Mouse (Mus musculus) layer of hippocampus, adult 9-10 months (tissue): ENCODE measurements around the gene Cacna2d1.

Experiments
- DNase-seq: peaks from one replicate; pipeline ENCODE4 v3.0.0; 2022; ENCODE audit warnings: low spot score

The Cacna2d1 gene

DNA sequence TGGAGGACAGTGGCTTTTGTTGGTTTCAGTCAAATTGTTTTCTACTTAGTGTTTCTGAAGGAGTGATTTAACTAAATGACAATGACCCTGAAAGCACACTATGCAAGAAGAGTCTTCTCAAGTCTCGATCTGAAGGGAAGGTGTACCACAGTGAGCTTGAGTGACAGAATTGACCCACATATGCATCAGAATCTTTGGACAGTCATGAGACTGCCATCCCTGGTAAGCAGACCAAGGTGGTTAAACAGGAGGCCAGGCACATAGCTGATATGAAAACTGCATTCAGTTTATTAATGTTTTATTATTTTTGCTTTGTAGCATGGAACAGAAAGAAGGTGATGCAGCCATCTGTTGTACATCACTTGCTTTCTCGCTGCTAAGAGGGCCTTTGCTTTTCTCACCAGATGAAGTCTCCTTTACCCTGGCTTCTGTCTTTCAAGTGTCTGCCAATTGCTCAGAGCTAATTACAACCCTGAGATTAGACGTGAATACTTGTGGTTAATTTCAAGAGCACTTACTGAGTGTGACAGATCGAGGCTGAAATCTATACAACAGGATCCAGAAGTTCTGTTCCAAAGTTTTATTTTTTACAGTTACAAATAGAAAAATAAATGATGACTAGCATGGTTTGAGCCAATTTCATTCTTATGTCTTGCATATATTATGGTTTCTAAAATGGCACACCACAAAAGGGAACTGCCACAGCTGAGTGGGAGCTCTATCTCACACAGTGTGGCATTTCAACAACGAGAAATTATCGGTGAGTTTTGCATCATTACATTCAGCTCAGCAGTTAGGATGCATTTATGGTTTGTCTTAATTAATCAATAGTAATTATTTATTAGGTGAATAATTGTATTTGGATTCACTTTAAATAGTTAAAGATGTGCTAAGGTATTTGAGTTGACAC, 221.1 kb downstream of the Cacna2d1 start:
- no peak for DNase-seq

DNA sequence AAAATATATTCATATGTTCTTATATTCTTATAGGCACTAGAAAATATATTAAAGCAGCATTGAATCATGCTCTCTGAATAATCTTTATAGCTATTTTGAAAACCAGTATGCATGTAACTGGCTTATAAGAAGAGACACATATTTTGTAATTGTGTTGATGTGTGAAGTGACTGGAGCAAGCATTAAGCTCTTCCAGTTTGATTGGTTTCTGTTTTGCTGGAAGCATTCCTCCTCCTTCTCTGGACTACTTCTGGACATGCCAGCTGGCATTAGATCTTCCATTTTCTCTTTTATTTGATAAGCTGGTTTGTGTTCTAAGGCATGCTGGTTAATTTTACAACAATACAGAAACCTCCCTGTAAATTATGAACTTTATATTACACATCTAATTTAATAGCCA, 228.8 kb downstream of the Cacna2d1 start:
- DNase-seq, result no peak

DNA sequence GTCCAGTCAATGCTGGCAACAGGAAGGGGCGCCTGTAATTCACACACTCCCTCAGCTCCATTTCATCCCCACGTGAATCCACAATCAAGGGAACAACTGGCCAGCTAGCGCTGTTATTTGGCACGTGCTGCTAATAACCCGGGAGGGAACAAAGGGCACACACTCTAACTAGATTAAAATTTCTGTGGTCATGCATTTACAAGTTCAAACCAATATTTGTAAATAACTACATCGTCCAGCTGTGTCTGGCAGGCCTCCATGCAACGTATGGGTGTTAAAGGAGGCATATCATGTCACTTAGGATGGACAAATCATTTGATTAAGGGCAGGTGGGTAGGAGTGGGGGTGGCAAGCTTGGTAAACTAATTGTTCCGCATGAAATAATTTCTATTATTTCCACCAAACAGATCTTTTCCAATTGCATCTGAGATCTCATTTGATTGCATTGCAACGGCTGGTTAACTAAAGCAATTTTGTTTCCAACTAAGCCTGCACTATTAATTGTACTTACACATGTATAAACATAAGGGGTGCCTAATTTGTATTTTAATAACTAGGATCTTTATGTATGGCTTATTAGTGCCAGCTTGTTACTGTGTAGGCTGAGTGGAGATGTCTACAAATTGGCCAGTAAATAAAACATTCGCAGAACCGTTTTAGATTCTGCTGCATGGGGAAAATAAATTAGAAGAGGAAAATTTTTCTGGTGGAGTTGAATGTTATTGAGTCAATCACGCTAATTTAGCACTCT, 231.8 kb downstream of the Cacna2d1 start:
- DNase-seq, result no peak

DNA sequence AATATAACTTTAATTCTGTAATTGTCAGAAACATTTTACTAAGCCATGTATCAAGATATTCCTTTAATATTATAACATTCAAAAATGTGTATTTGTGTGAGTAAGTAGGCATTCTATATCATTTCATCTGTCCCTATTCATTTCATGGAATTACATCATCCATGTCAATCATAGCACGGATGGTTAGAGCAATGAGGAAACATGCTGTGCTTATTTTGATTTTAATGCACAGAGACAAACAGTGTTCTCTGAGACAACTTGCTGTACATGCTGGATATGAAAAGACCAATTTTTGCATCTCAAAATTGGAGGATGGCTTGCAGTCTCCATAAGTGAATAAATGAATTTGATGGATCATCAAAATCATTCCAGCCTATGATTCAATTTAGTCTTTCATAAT, 232.4 kb downstream of the Cacna2d1 start:
- no peak for DNase-seq

DNA sequence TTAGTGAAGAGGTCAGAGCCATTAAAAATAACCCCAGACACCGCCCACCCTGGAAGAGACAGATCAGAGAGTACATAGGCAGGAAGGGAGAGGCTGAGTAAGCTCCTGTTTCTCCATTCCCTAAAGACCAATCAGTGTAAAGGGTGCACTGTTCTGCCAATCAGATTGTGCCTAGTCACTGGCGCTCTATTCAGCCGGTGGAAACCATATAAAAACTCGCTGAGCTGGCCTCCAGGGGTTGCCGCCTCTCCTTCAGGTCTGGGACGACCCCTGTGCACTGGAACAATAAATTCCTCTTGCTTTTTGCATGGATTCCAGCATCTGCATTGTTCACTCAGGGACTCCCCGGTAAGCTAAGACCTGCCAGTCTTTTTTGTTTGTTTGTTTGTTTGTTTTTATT, 246.6 kb downstream of the Cacna2d1 start:
- no peak for DNase-seq

DNA sequence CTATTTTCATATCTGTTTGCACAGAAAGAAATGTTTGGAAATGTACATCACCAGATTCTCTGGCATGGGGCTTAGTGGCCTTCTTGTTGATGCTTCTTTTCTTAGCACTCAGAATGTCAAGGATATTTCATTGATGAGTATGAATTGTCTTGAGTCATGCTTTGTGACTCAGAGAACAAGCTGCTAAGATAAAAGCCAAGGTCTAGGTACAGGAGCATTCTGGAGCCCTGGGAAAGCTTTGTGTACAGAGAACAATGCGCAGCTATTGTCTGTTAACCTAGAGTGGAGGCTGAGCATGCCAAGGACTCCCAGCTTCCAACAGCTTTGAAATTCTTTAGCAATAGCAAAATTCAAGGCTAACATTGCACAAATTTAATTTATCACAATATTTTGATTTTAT, 249.6 kb downstream of the Cacna2d1 start:
- no peak for DNase-seq

DNA sequence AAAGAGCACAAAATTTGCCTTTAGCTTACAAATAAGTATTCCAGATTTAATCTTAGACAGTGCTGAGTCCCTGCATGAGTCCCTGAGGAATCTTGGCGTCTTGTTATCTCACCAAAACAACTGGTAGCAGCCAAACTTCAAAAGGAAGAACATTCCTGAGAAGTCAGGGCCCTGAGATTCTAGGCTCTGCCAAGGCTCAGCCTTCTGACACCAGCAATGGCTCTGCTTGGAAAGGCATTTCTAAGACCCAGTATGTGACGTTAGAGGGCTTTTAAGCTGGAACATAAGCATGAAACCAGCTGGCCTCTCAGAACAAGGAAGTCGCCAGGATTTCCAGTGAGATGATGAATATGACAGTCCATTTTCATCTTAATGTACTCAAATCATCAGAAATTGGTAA, 253.4 kb downstream of the Cacna2d1 start:
- DNase-seq, result no peak

DNA sequence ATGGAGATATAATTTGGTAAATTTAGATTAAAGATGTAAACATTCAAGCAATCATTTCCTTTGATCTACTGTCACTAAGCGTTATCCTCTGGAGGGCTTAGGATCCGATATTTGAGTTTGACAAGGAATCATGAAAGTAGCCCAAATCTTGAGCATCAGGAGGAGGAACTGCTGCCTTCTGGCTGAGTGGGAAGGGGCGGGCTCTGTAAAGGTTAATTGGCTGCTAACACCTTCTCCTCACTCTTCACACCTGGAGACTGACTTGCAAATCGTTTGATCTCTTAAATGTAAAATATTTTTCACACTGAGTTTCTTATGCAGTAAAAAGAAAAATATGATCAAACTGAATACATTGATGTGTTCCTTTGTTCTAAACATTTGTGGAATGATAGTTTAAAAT, 255.4 kb downstream of the Cacna2d1 start:
- no peak for DNase-seq

DNA sequence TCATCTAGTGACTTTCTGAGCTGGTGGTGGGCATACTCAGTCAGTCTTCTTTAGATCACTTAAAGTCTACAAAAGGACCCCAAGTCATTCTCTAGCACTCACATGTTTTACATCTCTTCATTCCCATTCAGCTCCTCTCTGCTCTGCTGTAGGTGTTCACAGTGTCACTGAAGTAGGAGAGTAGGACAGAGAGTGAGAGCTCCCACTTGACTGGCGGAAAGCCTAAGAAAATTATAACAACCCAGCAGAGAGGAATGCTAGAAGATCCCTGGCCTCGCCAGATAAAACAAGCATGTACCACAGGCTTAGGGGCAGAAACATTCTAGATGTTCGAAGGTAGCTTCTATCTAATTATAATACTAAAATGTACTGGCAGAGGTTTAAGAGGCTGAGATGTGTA, 256.7 kb downstream of the Cacna2d1 start:
- DNase-seq, result no peak

DNA sequence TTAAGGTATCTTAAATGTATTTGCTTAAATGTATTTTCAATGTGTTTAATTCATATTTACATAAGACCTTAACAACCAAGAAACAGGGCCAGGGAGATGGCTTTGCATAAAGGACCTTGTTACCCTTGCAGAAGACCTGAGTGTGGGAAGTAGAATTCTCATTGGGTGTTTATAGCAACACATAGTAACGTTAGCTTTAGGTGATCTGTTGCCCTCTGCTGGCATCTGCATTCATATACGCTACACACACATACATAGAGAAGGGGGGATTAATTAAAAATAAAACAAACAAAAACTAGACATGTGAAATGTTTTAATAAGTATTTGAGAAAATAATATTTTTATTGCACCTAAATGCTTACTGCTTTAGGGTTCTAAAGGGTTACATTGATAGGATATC, 265.3 kb downstream of the Cacna2d1 start:
- no peak for DNase-seq

DNA sequence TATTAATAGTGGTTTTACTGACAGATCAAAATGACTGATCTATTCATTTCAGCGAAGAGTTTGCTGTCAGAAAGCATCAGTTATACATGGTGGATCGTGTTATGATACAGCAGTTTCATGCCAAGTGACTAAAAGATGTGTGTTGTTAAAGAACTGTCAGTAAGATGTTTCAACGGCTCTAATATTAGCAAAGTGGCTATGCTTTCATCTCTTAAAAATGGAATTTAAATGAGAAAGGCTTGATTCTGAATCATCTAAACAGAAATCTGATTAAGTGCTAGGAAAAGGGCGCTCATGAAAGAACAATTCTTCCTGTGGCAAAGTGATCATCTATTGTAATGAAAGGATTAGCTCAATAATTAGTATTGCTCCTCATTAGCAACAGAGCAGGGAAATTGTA, 287.5 kb downstream of the Cacna2d1 start:
- DNase-seq, result no peak

DNA sequence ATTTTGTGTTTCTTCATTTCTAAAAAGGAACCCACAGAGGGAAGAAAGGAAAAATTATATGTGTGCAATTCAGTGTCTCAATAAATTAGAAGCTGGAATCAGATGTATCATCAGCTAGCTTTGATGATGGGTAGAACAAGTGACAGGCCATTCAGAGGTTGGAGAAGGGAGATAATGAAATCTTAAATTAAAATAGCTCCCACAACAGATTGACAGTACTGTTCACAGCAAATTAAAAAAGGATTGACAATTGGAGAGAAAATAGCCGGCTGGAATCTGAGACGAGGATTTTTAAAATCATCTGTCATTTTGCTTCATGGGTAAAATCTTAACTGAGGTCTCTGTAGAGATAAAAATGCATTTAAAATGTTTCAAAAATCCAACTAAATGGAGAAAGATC, 290.9 kb downstream of the Cacna2d1 start:
- no peak for DNase-seq

DNA sequence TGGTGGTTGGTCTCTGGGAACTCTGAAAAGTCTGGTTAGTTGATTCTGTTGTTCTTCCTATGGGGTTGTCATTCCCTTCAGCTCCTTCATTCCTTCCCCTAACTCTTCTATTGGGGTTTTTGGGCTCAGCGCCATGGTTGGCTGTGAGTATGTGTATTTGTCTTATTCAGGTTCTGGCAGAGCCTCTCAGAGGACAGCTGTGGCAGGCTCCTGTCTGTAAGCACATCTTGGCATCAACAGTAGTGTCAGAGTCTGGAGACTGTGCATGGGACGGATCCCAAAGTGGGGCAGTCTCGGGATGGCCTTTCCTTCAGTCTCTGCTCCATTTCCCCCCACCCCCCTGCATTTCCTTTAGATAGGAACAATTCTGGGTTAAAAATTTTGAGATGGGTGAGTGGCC, 294.9 kb downstream of the Cacna2d1 start:
- no peak for DNase-seq

DNA sequence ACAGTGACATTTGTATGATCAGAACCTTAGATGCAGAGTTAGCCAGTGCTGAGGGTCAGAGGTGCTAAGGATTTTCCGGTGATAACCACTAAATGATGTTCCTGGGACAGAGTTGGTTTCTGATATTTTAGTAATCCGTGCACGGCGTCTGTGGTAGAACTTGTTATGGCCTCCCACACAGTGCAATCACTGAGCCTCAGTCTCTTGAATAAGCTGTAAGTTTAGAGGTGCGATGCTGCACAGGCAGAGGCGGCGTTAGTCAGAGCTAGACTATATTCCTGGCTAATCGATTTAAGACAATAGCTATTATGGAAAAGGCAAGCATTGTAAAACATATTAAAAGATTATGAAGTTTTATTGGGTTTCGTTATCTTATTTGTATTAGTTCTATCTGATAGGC, 297.0 kb downstream of the Cacna2d1 start:
- no peak for DNase-seq

DNA sequence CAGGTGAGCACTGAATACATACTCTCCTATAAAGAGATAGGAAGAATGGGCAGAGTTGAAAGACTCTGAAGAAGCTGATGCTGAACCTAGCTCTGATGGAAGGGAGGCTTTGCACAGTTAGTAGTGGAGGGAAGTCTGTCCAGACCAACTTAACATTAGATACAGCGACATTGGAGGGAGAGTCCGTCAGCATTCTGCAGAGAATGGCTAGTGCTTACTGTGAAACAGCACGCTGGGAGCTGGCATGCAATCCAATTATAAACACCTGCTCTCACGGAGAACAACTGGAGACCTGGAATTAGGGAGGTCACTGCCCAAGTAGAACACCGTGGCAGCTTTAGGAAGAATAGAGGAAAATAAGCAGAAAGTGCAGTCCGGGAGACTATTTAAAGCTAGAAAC, 300.4 kb downstream of the Cacna2d1 start:
- no peak for DNase-seq

DNA sequence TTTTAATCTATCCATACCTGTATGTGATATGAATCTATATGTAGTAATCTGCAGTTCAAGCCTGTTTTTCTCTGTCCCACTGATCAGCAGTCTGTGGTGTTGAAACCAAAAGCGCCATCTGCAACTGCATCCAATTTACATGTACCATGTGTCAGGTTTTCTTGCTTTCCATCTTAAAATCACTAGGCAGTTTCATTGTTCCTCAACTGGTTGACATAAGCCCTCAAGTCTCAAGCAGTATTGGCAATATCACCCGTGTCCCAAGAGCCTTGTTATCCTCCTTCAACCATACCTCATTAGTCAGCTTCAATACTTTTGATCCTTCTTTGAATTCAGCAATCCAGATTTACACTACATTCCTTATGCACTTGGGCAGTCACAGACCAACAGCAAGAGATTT, 301.4 kb downstream of the Cacna2d1 start:
- DNase-seq, result no peak

DNA sequence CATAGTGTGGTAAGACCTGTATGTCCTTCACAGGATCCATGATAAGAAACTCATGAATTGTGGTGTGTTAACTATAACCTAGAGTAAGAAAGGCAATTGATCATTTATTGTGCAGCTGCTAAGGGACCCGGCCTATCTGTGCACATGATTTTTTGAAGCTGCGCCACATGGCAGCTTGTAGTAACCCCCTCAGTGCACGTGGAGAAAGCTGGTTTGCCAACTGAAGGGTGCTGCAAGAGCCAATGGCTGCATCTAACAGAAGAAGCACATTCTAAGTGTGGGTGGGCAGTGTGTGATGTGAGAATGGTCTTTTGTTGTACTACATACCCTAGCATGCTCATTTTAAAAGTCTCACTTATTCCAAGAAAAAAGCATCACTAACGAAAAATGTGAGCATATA, 302.1 kb downstream of the Cacna2d1 start:
- DNase-seq, result no peak

DNA sequence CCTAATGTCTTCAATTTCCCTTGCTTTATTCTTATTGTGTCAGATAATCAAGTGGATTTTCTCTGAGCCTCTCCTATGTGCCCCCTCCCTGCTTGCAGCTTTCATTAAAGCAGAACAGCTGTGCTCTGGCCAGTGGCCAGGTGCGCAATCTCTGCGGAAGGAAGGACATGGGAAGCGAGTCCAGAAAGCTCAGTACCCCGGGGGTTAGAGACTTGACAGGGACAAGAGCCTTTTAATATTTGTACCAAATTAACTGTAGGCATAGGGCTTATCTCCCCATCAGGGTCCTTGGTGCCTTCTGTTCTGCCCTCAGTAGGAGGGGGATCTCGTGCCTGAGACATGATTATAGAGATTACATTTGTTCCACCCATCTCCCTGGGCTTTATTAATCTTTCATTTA, 303.5 kb downstream of the Cacna2d1 start:
- DNase-seq, result no peak

DNA sequence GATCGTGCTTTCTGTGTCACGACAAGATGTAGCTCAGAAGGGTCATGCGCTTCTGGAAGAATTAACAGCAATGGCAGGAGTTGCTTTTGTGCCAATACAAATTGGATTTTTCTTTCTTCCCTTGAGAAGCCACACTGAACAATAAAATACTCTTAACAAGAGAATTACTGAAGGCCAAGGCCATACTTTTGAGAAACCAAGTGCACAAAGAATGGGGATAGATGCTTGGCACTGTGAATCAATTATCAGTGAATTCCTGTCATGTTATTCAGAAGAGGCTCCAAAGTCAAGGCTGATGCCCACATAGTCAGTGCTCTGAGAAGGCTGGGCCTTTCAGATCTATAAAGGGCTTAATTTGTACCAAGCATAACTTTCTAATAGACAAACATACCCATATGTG, 305.8 kb downstream of the Cacna2d1 start:
- DNase-seq, result no peak

DNA sequence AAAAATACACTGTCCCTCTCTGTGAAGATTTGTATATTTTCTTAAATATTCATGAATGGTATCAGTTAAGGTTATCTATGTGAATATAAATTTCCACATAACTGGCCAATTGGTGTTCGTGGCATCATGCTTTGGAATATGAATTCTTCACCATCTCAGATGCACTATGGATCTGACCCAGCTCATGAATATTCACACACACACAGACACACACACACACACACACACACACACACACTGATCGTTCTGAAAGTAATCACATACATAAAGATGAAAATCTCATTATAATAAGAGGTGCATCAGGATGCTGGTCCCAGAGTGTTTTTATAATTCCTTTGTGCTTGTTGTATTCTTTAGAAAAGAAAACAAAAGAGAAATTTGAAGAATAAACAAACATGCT, 309.1 kb downstream of the Cacna2d1 start:
- no peak for DNase-seq

DNA sequence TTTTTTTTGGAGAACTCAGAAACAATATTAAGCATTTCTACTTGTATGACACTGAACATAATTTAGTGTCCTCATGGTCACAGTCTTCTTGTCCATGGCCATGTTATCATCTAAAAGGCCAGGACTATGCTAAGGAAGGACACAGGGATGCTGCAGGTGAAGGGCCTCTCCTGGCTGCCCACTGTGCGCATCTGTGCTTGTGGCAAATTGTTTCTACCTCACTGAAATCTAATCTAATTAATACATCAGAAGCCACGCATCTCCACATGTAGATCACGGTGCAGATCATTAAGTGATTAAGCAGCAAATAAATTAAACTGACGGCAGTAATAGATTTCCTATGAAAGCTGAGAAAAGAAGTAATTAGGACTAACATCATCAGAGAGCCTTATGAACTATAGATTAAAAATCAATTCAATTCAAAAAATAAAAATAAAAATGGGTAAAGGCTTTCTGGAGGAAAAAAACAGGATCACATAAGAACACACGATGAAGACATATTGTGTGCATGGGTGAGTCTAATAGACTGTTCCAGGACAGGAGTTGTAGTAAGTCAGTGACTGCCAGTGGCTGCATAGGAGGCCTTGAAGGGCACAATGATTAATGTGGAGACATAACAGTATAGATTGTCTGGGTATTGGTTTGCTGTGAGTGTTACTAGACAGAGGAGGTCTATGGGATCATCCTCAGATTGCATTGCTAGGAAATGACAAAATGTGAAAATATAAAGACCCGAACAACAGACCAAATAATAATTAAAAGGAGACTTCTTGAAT, 318.4 kb downstream of the Cacna2d1 start:
- DNase-seq, result no peak

DNA sequence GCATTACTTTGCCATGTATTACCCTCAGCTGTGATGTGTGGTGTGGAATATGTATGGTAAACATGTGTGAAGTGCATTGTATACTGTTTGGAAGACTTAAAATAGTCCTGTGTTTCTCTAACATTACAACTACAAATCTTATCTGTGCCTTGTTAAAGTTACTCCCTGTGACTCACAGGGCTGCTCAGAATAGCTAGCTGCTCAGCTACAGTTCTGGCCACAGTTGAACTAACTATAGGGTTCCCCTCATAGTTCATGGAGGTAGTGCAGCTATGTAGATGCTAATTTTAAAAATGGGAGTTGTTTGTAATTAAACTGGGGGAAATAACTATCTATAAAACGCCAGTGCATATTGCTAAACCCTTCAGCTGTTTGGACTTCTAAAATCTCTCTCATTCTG, 319.3 kb downstream of the Cacna2d1 start:
- DNase-seq, result no peak

DNA sequence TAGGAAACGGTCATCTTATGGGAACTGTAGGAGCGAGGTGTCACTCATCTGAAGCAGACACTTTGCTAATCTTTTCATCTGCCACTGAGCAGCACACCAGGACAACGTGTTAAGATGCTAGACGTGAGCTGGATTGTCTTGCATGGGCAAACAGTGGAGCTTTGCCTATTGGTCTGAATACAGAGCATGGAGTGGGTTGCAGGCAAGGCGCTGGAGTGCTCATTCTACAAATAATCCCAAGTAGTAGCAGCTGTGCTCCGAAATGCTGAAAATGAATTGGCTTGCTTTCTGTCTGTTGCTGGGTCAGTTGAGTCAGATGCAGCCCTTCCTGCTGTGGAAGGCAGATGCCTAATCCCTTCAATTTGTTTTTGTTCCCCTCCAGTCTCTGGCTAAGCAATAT, 330.9 kb downstream of the Cacna2d1 start:
- DNase-seq, result no peak
